Mouse (Mus musculus): ENCODE measurements at regions not wholly inside any gene's neighbourhood (a gene's known extent, or its start where the extent isn't known, plus 50 kb on each side); places are given as distances from the start of the nearest gene placed in this dataset.

GRCm38 (mm10) chr3:147479890-147480289 is 627.7 kb downstream of the Ttll7 start:
- no peak for TF ChIP-seq CTCF (IDR thresholded peaks at IDR 0.05; ENCODE audit: low read depth)
- TF ChIP-seq EP300 (IDR thresholded peaks at IDR 0.05; ENCODE audit: low read depth): no peak
